Mouse (Mus musculus) ES-Bruce4 (cell line): Measurements from ENCODE around the gene Ccn5.

Source experiments
- CTCF ChIP-seq: IDR thresholded peaks from one replicate; pipeline ENCODE4 v1.8.1; 2011; ENCODE audit warnings: low read depth, low read length
- POLR2A ChIP-seq: IDR thresholded peaks from one replicate; pipeline ENCODE4 v1.8.1; 2011; ENCODE audit warnings: low read length; ENCODE audit not compliant: insufficient read depth

- TF ChIP-seq POLR2A (no peak), CTCF (no peak)
Measured at GRCm38 (mm10) chr2:163814739-163815465, 5.8 kb upstream of the Ccn5 start.
